Mouse (Mus musculus): ENCODE measurements around the gene Rbm20. TPM values are rescaled to one million over a fixed set of nuclear protein-coding genes. Genes with fewer than 3 reads are reported as not detected.

Gene Rbm20
- polyA plus RNA-seq, 1 experiment from 2014 or later, result 0.95 TPM

GRCm38 (mm10) chr19:53779402-53779801 lies 102.3 kb downstream of the Rbm20 start:
- no peak overlapping the region for H3K4me2 ChIP-seq (replicated peaks; ENCODE audit: low read depth, low read length)
- H3K9ac ChIP-seq (replicated peaks; ENCODE audit: low read depth, low read length), result no peak overlapping the region
- H3K9me3 ChIP-seq (ENCODE audit: control insufficient read depth, low read depth, low read length), result no peaks in the 10 kb centered on the region
- H3K4me1 ChIP-seq (ENCODE audit: control insufficient read depth, insufficient read depth, low read length), result no peaks in the 10 kb centered on the region
- ATAC-seq (ENCODE audit: insufficient number of reproducible peaks, insufficient read depth, low FRiP score, low read depth), result no peak
- H3K36me3 ChIP-seq (ENCODE audit: control insufficient read depth, insufficient read depth, low read length), result no peaks in the 10 kb centered on the region
- WGBS, result 80% methylated on average over 9 of the region's 9 CpGs
- no peaks in the 10 kb centered on the region for H3K27me3 ChIP-seq (ENCODE audit: control insufficient read depth, insufficient read depth, low read length)
- no peak overlapping the region for H3K4me3 ChIP-seq (ENCODE audit: low read depth, low read length)
- H3K27ac ChIP-seq (ENCODE audit: low read length), result no peak overlapping the region

GRCm38 (mm10) chr19:53779818-53780217 lies 102.7 kb downstream of the Rbm20 start:
- no peak overlapping the region for H3K4me3 ChIP-seq (ENCODE audit: low read depth, low read length)
- WGBS, result 92% methylated on average over 4 of the region's 4 CpGs
- no peak for ATAC-seq (ENCODE audit: insufficient number of reproducible peaks, insufficient read depth, low FRiP score, low read depth)
- H3K4me1 ChIP-seq (ENCODE audit: control insufficient read depth, insufficient read depth, low read length), result no peaks in the 10 kb centered on the region
- H3K9ac ChIP-seq (replicated peaks; ENCODE audit: low read depth, low read length), result no peak overlapping the region
- H3K36me3 ChIP-seq (ENCODE audit: control insufficient read depth, insufficient read depth, low read length), result no peaks in the 10 kb centered on the region
- H3K4me2 ChIP-seq (replicated peaks; ENCODE audit: low read depth, low read length), result no peak overlapping the region
- no peaks in the 10 kb centered on the region for H3K27me3 ChIP-seq (ENCODE audit: control insufficient read depth, insufficient read depth, low read length)
- no peak overlapping the region for H3K27ac ChIP-seq (ENCODE audit: low read length)
- H3K9me3 ChIP-seq (ENCODE audit: control insufficient read depth, low read depth, low read length), result no peaks in the 10 kb centered on the region

- Histone ChIP-seq H3K4me2 (replicated peaks; ENCODE audit: low read depth, low read length) (no peak overlapping the region), H3K27me3 (ENCODE audit: control insufficient read depth, insufficient read depth, low read length) (no peaks in the 10 kb centered on the region), H3K4me3 (ENCODE audit: low read depth, low read length) (no peak overlapping the region), H3K27ac (ENCODE audit: low read length) (no peak overlapping the region), H3K9ac (replicated peaks; ENCODE audit: low read depth, low read length) (no peak overlapping the region), H3K4me1 (ENCODE audit: control insufficient read depth, insufficient read depth, low read length) (no peaks in the 10 kb centered on the region), H3K36me3 (ENCODE audit: control insufficient read depth, insufficient read depth, low read length) (no peaks in the 10 kb centered on the region), H3K9me3 (ENCODE audit: control insufficient read depth, low read depth, low read length) (no peaks in the 10 kb centered on the region)
- ATAC-seq (ENCODE audit: insufficient number of reproducible peaks, insufficient read depth, low FRiP score, low read depth), result no peak
- 63% methylated on average over 9 of the region's 9 CpGs for WGBS
These were observed 103.9 kb downstream of the Rbm20 start for GRCm38 (mm10) chr19:53780752-53781602.

- Histone ChIP-seq H3K4me3 (ENCODE audit: low read depth, low read length) (no peak overlapping the region), H3K9ac (replicated peaks; ENCODE audit: low read depth, low read length) (no peak overlapping the region), H3K4me1 (ENCODE audit: control insufficient read depth, insufficient read depth, low read length) (no peaks in the 10 kb centered on the region), H3K9me3 (ENCODE audit: control insufficient read depth, low read depth, low read length) (no peaks in the 10 kb centered on the region), H3K36me3 (ENCODE audit: control insufficient read depth, insufficient read depth, low read length) (no peaks in the 10 kb centered on the region), H3K27ac (ENCODE audit: low read length) (no peak overlapping the region), H3K4me2 (replicated peaks; ENCODE audit: low read depth, low read length) (no peak overlapping the region), H3K27me3 (ENCODE audit: control insufficient read depth, insufficient read depth, low read length) (no peaks in the 10 kb centered on the region)
- 86% methylated on average over 7 of the region's 7 CpGs for WGBS
- ATAC-seq (ENCODE audit: insufficient number of reproducible peaks, insufficient read depth, low FRiP score, low read depth), result no peak
These were observed 104.7 kb downstream of the Rbm20 start for GRCm38 (mm10) chr19:53781826-53782225.

GRCm38 (mm10) chr19:53785352-53785751 lies 108.2 kb downstream of the Rbm20 start:
- no peak overlapping the region for H3K9ac ChIP-seq (replicated peaks; ENCODE audit: low read depth, low read length)
- H3K27me3 ChIP-seq (ENCODE audit: control insufficient read depth, insufficient read depth, low read length), result no peaks in the 10 kb centered on the region
- H3K4me3 ChIP-seq (ENCODE audit: low read depth, low read length), result no peak overlapping the region
- ATAC-seq (ENCODE audit: insufficient number of reproducible peaks, insufficient read depth, low FRiP score, low read depth), result no peak
- H3K4me2 ChIP-seq (replicated peaks; ENCODE audit: low read depth, low read length), result no peak overlapping the region
- no peaks in the 10 kb centered on the region for H3K4me1 ChIP-seq (ENCODE audit: control insufficient read depth, insufficient read depth, low read length)
- no peaks in the 10 kb centered on the region for H3K9me3 ChIP-seq (ENCODE audit: control insufficient read depth, low read depth, low read length)
- 89% methylated on average over 3 of the region's 3 CpGs for WGBS
- no peak overlapping the region for H3K27ac ChIP-seq (ENCODE audit: low read length)
- H3K36me3 ChIP-seq (ENCODE audit: control insufficient read depth, insufficient read depth, low read length), result no peaks in the 10 kb centered on the region

GRCm38 (mm10) chr19:53786239-53786638 lies 109.1 kb downstream of the Rbm20 start:
- no peaks in the 10 kb centered on the region for H3K27me3 ChIP-seq (ENCODE audit: control insufficient read depth, insufficient read depth, low read length)
- H3K27ac ChIP-seq (ENCODE audit: low read length), result no peak overlapping the region
- H3K9me3 ChIP-seq (ENCODE audit: control insufficient read depth, low read depth, low read length), result no peaks in the 10 kb centered on the region
- no peak overlapping the region for H3K4me3 ChIP-seq (ENCODE audit: low read depth, low read length)
- ATAC-seq (ENCODE audit: insufficient number of reproducible peaks, insufficient read depth, low FRiP score, low read depth), result no peak
- WGBS, result 64% methylated on average over 2 of the region's 2 CpGs
- H3K4me1 ChIP-seq (ENCODE audit: control insufficient read depth, insufficient read depth, low read length), result no peaks in the 10 kb centered on the region
- no peaks in the 10 kb centered on the region for H3K36me3 ChIP-seq (ENCODE audit: control insufficient read depth, insufficient read depth, low read length)
- no peak overlapping the region for H3K9ac ChIP-seq (replicated peaks; ENCODE audit: low read depth, low read length)
- no peak overlapping the region for H3K4me2 ChIP-seq (replicated peaks; ENCODE audit: low read depth, low read length)

GRCm38 (mm10) chr19:53786836-53787235 lies 109.7 kb downstream of the Rbm20 start:
- ATAC-seq (ENCODE audit: insufficient number of reproducible peaks, insufficient read depth, low FRiP score, low read depth), result no peak
- WGBS, result 76% methylated on average over 5 of the region's 5 CpGs

GRCm38 (mm10) chr19:53788621-53789331 lies 111.7 kb downstream of the Rbm20 start:
- no peak; the same call in 1 of the 2 replicates for ATAC-seq (ENCODE audit: insufficient number of reproducible peaks, insufficient read depth, low FRiP score, low read depth)
- Histone ChIP-seq H3K27me3 (ENCODE audit: control insufficient read depth, insufficient read depth, low read length) (no peaks in the 10 kb centered on the region), H3K4me3 (ENCODE audit: low read depth, low read length) (no peak overlapping the region), H3K4me1 (ENCODE audit: control insufficient read depth, insufficient read depth, low read length) (no peaks in the 10 kb centered on the region), H3K9ac (replicated peaks; ENCODE audit: low read depth, low read length) (no peak overlapping the region), H3K4me2 (replicated peaks; ENCODE audit: low read depth, low read length) (no peak overlapping the region), H3K27ac (ENCODE audit: low read length) (no peak overlapping the region), H3K36me3 (ENCODE audit: control insufficient read depth, insufficient read depth, low read length) (no peaks in the 10 kb centered on the region), H3K9me3 (ENCODE audit: control insufficient read depth, low read depth, low read length) (no peaks in the 10 kb centered on the region)
- WGBS, result 66% methylated on average over 14 of the region's 14 CpGs

More at GRCm38 (mm10) chr19:53786836-53787235, 109.7 kb downstream of the Rbm20 start:
- Histone ChIP-seq H3K27ac (ENCODE audit: low read length) (no peak overlapping the region), H3K9me3 (ENCODE audit: control insufficient read depth, low read depth, low read length) (no peaks in the 10 kb centered on the region), H3K36me3 (ENCODE audit: control insufficient read depth, insufficient read depth, low read length) (no peaks in the 10 kb centered on the region), H3K4me2 (replicated peaks; ENCODE audit: low read depth, low read length) (no peak overlapping the region), H3K4me1 (ENCODE audit: control insufficient read depth, insufficient read depth, low read length) (no peaks in the 10 kb centered on the region), H3K9ac (replicated peaks; ENCODE audit: low read depth, low read length) (no peak overlapping the region), H3K4me3 (ENCODE audit: low read depth, low read length) (no peak overlapping the region), H3K27me3 (ENCODE audit: control insufficient read depth, insufficient read depth, low read length) (no peaks in the 10 kb centered on the region)
